Mouse (Mus musculus): ENCODE measurements at regions not wholly inside any gene's neighbourhood (a gene's known extent, or its start where the extent isn't known, plus 50 kb on each side); places are given as distances from the start of the nearest gene placed in this dataset.

DNA sequence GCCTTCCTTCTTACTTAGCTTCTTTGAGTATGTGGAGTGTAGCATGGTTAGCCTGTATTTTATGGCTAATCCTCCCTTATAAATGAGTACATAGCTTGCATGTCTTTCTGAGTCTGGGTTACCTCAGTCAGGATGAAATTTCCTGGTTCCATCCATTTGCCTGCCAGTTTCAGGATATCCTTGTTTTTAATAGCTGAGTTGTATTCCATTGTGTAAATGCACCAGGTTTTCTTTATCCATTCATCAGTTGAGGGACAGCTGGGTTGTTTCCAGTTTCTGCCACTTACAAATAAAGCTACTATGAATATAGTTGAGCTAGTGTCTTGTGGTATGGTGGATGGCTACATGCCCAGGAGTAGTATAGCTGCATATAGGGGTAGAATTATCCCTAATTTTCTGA lies 80.7 kb upstream of the E030018B13Rik start:
- TF ChIP-seq CTCF (IDR thresholded peaks at IDR 0.05) (no peak), EP300 (IDR thresholded peaks at IDR 0.05) (peak; percentile 92)

All from lung, postnatal 0 days (tissue).